Mouse (Mus musculus) liver, adult 2 months (tissue): ENCODE data around the gene Cmip. TPM values are rescaled to one million over a fixed set of nuclear protein-coding genes. Genes with fewer than 3 reads are reported as not detected.

ENCODE experiments used
- DNase-seq: peaks from one replicate; pipeline ENCODE4 v3.0.0-alpha.2; 2011; ENCODE audit warnings: low read depth, low spot score; ENCODE audit errors: extremely low read depth
- H3K27ac ChIP-seq: fragments of 200-500 bp; replicated peaks from 2 replicates; pipeline ENCODE4 v1.5.1; 2012; ENCODE audit warnings: low read depth, mild to moderate bottlenecking, control low read depth, inconsistent platforms, low read length; ENCODE audit not compliant: insufficient read depth
- H3K27me3 ChIP-seq: fragments of 200-500 bp; 2 replicates; pipeline ENCODE4 v1.6.1; 2012; ENCODE audit warnings: mild to moderate bottlenecking, moderate library complexity, low read length, inconsistent platforms; ENCODE audit not compliant: control insufficient read depth, insufficient read depth
- H3K36me3 ChIP-seq: fragments of 200-500 bp; 2 replicates; pipeline ENCODE4 v1.6.1; 2012; ENCODE audit warnings: low read length, inconsistent platforms; ENCODE audit not compliant: control insufficient read depth, insufficient read depth
- H3K4me1 ChIP-seq: fragments of 200-500 bp; 2 replicates; pipeline ENCODE4 v1.6.1; 2011; ENCODE audit warnings: low read length; ENCODE audit not compliant: control insufficient read depth, insufficient read depth
- H3K4me3 ChIP-seq: fragments of 200-500 bp; 2 replicates; pipeline ENCODE4 v1.5.1; 2011; ENCODE audit warnings: low read depth, mild to moderate bottlenecking, control low read depth, low read length, moderate library complexity; ENCODE audit not compliant: insufficient read depth
- H3K79me2 ChIP-seq: fragments of 200-500 bp; 2 replicates; pipeline ENCODE4 v1.6.1; 2012; ENCODE audit warnings: inconsistent platforms, mild to moderate bottlenecking, low read length, moderate library complexity; ENCODE audit not compliant: control insufficient read depth, insufficient read depth
- H3K9ac ChIP-seq: fragments of 200-500 bp; 2 replicates; pipeline ENCODE4 v1.6.1; 2012; ENCODE audit warnings: low read depth, mild to moderate bottlenecking, control low read depth, inconsistent platforms, low read length
- CTCF ChIP-seq: fragments of 200-500 bp; IDR thresholded peaks from 2 replicates; pipeline ENCODE4 v1.5.1; 2011; ENCODE audit warnings: low read depth, low read length, control low read depth
- POLR2A ChIP-seq: fragments of 200-500 bp; IDR thresholded peaks from 2 replicates; pipeline ENCODE4 v1.6.1; 2011; ENCODE audit warnings: low read length, control low read depth; ENCODE audit not compliant: insufficient read depth; ENCODE audit errors: extremely low read depth
- WGBS: fragments of 180-500 bp; shearing (Covaris S2); methylation state at CpG from one replicate; pipeline ENCODE4 v1.1.7; 2018; 5-methylcytosine and 5-hydroxymethylcytosine counted together
- polyA plus RNA-seq: library from polyadenylated mRNA; depleted of rRNA; stranded (reverse); fragments of >200 nt; gene quantifications from 2 replicates; pipeline ENCODE4 v1.2.3, GENCODE M21; 2012
- total RNA-seq: library from RNA; depleted of rRNA; stranded (reverse); fragments of >200 nt; gene quantifications from 2 replicates; pipeline ENCODE4 v1.2.3, GENCODE M21; 2014

Gene Cmip
- total and polyA plus RNA-seq, 2 experiments: 8.8 to 21.0 TPM

DNA sequence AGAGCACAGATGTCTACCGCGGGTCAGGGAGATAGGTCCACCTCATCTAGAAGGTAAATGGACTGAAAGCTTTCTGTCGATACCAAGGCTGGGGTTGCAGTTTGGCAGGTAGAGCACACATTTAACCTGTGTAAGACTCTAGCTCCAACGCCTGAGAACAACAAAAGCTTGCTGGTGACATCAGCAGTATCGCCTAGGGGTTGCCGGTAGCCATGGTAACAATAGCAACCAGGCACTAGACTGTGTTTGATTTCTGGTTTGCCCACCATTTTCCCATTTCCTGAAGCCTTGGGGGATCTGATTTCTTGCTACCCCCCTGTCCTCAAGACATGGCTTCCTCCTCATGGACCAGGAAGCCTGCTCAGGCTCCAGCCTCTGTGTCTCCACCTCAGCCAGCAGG lies 197.1 kb downstream of the Cmip start:
- TF ChIP-seq POLR2A (no peak), CTCF (no peak)
- WGBS: 80% methylated on average over 6 of the region's 6 CpGs

DNA sequence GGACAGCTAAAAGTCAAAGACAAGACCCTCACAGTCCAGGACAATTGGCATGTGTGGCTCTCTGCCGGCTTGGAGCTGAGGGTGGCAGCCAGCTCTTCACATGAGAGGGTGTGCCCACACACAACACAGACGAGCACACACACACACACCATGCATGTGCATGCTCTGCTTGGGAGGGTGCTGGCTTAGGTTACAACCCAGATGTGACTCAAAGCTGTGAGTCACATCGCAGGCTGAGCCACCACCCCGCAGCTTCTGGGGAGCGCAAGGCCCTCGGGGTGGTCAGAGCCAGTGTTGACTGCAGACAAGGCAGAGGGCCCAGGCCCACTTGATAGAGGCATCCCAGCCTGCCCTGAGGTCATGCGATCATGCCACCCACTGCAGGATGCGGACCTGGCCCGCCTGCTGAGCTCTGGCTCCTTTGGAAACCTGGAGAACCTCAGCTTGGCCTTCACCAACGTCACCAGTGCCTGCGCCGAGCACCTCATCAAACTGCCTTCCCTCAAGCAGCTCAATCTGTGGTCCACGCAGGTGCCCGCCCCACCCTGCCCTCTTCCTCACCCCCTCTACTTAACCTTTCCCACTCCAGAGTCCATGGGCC lies 197.8 kb downstream of the Cmip start:
- TF ChIP-seq POLR2A (no peak), CTCF (no peak)
- Histone ChIP-seq H3K4me3 (no peak overlapping the region), H3K79me2 (no peaks in the 10 kb centered on the region), H3K27me3 (no peaks in the 10 kb centered on the region), H3K4me1 (no peaks in the 10 kb centered on the region), H3K36me3 (peaks cover 15% of the 10 kb centered on the region; the same call in 1 of the 2 replicates), H3K9ac (no peak overlapping the region), H3K27ac (no peak overlapping the region)
- no peak for DNase-seq
- whole genome bisulfite sequencing: 92% methylated on average over 14 of the region's 14 CpGs

More for the DNA sequence above, 197.1 kb downstream of the Cmip start:
- Histone ChIP-seq H3K36me3 (peaks cover 14% of the 10 kb centered on the region; the same call in 1 of the 2 replicates), H3K4me1 (no peaks in the 10 kb centered on the region), H3K4me3 (no peak overlapping the region), H3K27ac (no peak overlapping the region), H3K27me3 (no peaks in the 10 kb centered on the region), H3K9ac (no peak overlapping the region), H3K79me2 (no peaks in the 10 kb centered on the region)
- no peak for DNase-seq

DNA sequence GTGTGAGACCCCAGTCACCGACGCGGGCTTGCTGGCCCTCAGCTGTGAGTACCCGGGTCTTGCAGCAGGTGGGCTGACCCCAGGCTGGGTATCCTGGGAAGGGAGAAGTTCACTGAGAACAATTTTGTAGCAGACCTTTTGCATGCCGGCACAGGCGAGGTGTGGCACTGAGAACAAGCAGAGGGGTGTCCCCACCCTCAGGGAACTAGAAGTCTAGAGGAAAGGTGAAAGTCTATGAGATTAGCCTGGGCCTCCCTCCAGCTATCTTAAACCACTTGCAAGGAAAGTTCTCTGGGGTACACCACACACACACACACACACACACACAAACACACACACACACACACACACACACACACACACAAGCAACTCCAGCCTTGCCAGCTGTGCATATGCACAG lies 198.8 kb downstream of the Cmip start:
- 88% methylated on average over 6 of the region's 6 CpGs for WGBS
- Histone ChIP-seq H3K79me2 (no peaks in the 10 kb centered on the region), H3K9ac (no peak overlapping the region), H3K27ac (no peak overlapping the region), H3K4me3 (no peak overlapping the region), H3K36me3 (peaks cover 9% of the 10 kb centered on the region; the same call in 1 of the 2 replicates), H3K27me3 (no peaks in the 10 kb centered on the region), H3K4me1 (no peaks in the 10 kb centered on the region)
- TF ChIP-seq POLR2A (no peak), CTCF (no peak)
- DNase-seq: no peak

DNA sequence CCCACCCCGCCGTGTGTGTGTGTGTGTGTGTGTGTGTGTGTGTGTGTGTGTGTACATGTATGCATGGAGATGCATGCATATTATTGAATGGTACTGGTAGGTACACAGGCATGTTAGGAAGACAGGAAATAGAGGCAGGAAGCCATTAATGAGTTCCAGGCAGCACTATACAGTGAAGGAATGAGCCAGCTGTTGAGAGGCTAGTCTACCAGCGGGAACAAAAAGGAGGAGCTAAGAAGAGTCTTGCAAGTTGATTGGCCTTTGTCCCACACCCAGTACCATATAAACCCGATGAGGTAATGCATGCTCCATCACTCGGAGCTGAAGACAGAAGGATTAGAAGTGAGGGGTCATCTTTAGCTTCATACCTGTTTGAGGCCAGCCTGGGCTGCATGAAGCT lies 201.6 kb downstream of the Cmip start:
- H3K4me3 ChIP-seq: no peak overlapping the region
- H3K9ac ChIP-seq: no peak overlapping the region
- no peak for TF ChIP-seq POLR2A
- no peak for TF ChIP-seq CTCF
- peaks cover 5% of the 10 kb centered on the region; the same call in 1 of the 2 replicates for H3K36me3 ChIP-seq
- H3K27ac ChIP-seq: no peak overlapping the region
- no peaks in the 10 kb centered on the region for H3K4me1 ChIP-seq
- DNase-seq: no peak
- no peaks in the 10 kb centered on the region for H3K79me2 ChIP-seq
- no peaks in the 10 kb centered on the region for H3K27me3 ChIP-seq
- 65% methylated on average over 5 of the region's 5 CpGs for WGBS

DNA sequence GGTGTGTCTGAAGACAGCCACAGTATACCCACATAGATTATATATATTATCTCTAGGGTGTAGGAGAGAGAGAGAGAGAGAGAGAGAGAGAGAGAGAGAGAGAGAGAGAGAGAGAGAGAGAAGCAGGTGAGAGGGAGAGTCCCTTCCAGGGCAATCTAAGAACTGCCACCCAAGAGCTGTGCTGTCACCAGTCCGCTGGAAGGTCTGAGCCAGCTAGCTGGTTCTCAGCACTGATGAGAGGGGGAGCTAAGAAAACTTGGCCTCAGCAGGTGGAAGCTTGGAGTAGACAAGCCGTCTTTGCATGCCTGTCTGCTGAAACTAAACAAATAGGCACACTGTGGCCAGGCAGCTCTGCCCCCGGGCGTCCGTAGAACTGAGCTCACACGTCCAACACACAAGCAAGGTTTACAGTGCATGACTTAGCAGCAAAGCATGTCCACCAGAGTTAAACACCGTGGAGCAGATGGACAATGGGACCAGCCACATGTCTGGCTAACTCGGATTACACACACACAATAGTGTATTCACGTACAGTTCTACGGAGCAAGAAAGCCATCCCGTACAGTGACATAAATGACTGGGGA lies 205.9 kb downstream of the Cmip start:
- 48% methylated on average over 11 of the region's 11 CpGs for WGBS
- no peak for DNase-seq
- Histone ChIP-seq H3K4me1 (no peaks in the 10 kb centered on the region), H3K79me2 (no peaks in the 10 kb centered on the region), H3K27ac (no peak overlapping the region), H3K4me3 (no peak overlapping the region), H3K27me3 (no peaks in the 10 kb centered on the region), H3K9ac (no peak overlapping the region), H3K36me3 (peaks cover 3% of the 10 kb centered on the region; the same call in 1 of the 2 replicates)
- TF ChIP-seq CTCF (no peak), POLR2A (no peak)

DNA sequence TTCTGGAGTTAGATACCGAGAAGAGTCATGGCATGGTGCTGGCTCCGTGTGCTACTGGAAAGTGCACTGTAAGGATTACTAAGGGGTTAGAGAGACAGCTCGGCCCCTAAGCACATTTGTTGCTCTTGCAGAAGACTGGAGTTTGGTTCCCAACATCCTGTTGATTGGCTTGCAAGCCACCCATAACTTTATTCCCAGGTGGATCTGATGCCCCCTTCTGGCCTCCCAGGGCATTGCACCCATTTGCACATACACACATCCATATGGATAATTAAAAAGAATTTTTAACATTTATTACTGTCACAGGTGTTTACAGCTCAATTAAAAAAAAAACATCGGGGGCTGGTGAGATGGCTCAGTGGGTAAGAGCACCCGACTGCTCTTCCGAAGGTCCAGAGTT lies 207.7 kb downstream of the Cmip start:
- Histone ChIP-seq H3K4me3 (no peak overlapping the region), H3K36me3 (no peaks in the 10 kb centered on the region), H3K27ac (no peak overlapping the region), H3K9ac (no peak overlapping the region), H3K27me3 (no peaks in the 10 kb centered on the region), H3K4me1 (no peaks in the 10 kb centered on the region), H3K79me2 (no peaks in the 10 kb centered on the region)
- 95% methylated on average over 6 of the region's 6 CpGs for WGBS
- DNase-seq: no peak
- TF ChIP-seq POLR2A (no peak), CTCF (peak; percentile 45; the same call in 1 of the 2 replicates)
